Mouse (Mus musculus) embryonic facial prominence, embryonic 11.5 days (tissue): Measurements from ENCODE around the gene Zfp428. TPM values are rescaled to one million over a fixed set of nuclear protein-coding genes. Genes with fewer than 3 reads are reported as not detected.

ENCODE experiments used
- ATAC-seq: fragments of 200-750 bp; cut with Nextera tagmentation; replicated peaks from 2 replicates; pipeline ENCODE4 v1.8.0; 2017; ENCODE audit warnings: low read depth; ENCODE audit not compliant: insufficient number of reproducible peaks, low FRiP score, low TSS enrichment
- DNase-seq: peaks from one replicate; pipeline ENCODE4 v3.0.0-alpha.2; 2015; ENCODE audit warnings: low spot score
- H3K27ac ChIP-seq: fragments of 300-500 bp; sonication (generic); replicated peaks from 2 replicates; pipeline ENCODE4 v1.5.1; 2014; ENCODE audit warnings: mild to moderate bottlenecking, low read depth, low read length, control low read depth
- H3K27me3 ChIP-seq: fragments of 300-500 bp; sonication (generic); 2 replicates; pipeline ENCODE4 v1.6.1; 2014; ENCODE audit warnings: mild to moderate bottlenecking, low read length, moderate library complexity, mixed read lengths; ENCODE audit not compliant: control insufficient read depth, insufficient read depth
- H3K36me3 ChIP-seq: fragments of 300-500 bp; sonication (generic); replicated peaks from 2 replicates; pipeline ENCODE4 v1.6.1; 2014; ENCODE audit warnings: low read depth, mild to moderate bottlenecking, low read length, moderate library complexity, mixed read lengths; ENCODE audit not compliant: control insufficient read depth, insufficient read depth
- H3K4me1 ChIP-seq: fragments of 300-500 bp; sonication (generic); 2 replicates; pipeline ENCODE4 v1.6.1; 2014; ENCODE audit warnings: low read length, mixed read lengths; ENCODE audit not compliant: control insufficient read depth, insufficient read depth
- H3K4me2 ChIP-seq: fragments of 300-500 bp; sonication (generic); 2 replicates; pipeline ENCODE4 v1.6.1; 2014; ENCODE audit warnings: low read depth, mild to moderate bottlenecking, control low read depth, low read length, moderate library complexity
- H3K4me3 ChIP-seq: fragments of 300-500 bp; sonication (generic); 2 replicates; pipeline ENCODE4 v1.5.1; 2014; ENCODE audit warnings: low read depth, low read length, control low read depth
- H3K9ac ChIP-seq: fragments of 300-500 bp; sonication (generic); replicated peaks from 2 replicates; pipeline ENCODE4 v1.6.1; 2014; ENCODE audit warnings: mild to moderate bottlenecking, control low read depth, low read length
- H3K9me3 ChIP-seq: fragments of 300-500 bp; sonication (generic); replicated peaks from 2 replicates; pipeline ENCODE4 v1.6.1; 2016; ENCODE audit warnings: mild to moderate bottlenecking, low read length, inconsistent platforms, mixed read lengths; ENCODE audit not compliant: control insufficient read depth
- WGBS: fragments of 180-500 bp; shearing (Covaris S2); extraction: QIAGEN DNeasy Blood & Tissue Kit; methylation state at CpG from one replicate; pipeline ENCODE4 v1.1.7; 2014; 5-methylcytosine and 5-hydroxymethylcytosine counted together
- polyA plus RNA-seq: library from polyadenylated mRNA; unstranded; fragments of >200 nt; fragmentation: Nextera tagmentation; extraction: Ambion mirVana; gene quantifications from 2 replicates; pipeline ENCODE4 v1.2.1, GENCODE M21; 2014

The Zfp428 gene
- polyA plus RNA-seq, 1 experiment from 2014 or later: 52.5 TPM

GRCm38 (mm10) chr7:24467886-24468285, 38.9 kb upstream of the Zfp428 start:
- DNase-seq: no peak
- WGBS: 87% methylated on average over 5 of the region's 5 CpGs
- Histone ChIP-seq H3K36me3 (no peaks in the 10 kb centered on the region), H3K4me1 (no peaks in the 10 kb centered on the region), H3K9me3 (no peaks in the 10 kb centered on the region), H3K27me3 (no peaks in the 10 kb centered on the region), H3K27ac (no peak overlapping the region), H3K9ac (no peak overlapping the region), H3K4me2 (no peak overlapping the region), H3K4me3 (no peak overlapping the region)
- ATAC-seq: no peak

DNA sequence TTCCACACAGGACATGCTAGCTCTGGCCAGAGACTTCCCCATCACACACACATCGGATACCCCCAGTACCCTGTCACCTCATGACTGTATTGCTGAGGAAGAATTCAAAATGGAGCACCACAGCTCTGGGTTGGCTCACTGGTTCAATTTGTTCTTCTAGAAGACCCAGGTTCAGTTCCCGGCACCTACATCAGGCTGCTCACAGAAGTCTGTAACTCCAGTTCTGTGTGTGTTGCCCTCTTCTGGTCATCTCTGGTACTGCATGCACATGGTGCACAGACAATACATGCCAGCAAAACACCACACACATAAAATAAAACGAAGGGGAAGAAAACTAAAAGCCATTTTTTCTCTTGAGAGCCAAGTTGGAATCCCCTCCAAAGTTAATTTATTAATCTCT, 37.7 kb upstream of the Zfp428 start:
- ATAC-seq (no peak), DNase-seq (peak; percentile 25)
- Histone ChIP-seq H3K4me2 (no peak overlapping the region), H3K36me3 (no peaks in the 10 kb centered on the region), H3K27ac (no peak overlapping the region), H3K9me3 (no peaks in the 10 kb centered on the region), H3K27me3 (no peaks in the 10 kb centered on the region), H3K4me1 (no peaks in the 10 kb centered on the region), H3K4me3 (no peak overlapping the region), H3K9ac (no peak overlapping the region)
- WGBS: 89% methylated on average over 3 of the region's 3 CpGs

GRCm38 (mm10) chr7:24470356-24470755, 36.5 kb upstream of the Zfp428 start:
- H3K36me3 ChIP-seq: no peaks in the 10 kb centered on the region
- no peak for DNase-seq
- WGBS: 90% methylated on average over 7 of the region's 7 CpGs

GRCm38 (mm10) chr7:24472442-24472841, 34.4 kb upstream of the Zfp428 start:
- Histone ChIP-seq H3K9me3 (no peaks in the 10 kb centered on the region), H3K27me3 (no peaks in the 10 kb centered on the region), H3K27ac (no peak overlapping the region), H3K4me1 (no peaks in the 10 kb centered on the region), H3K36me3 (no peaks in the 10 kb centered on the region), H3K4me2 (no peak overlapping the region), H3K9ac (no peak overlapping the region), H3K4me3 (no peak overlapping the region)
- ATAC-seq: no peak
- WGBS: 84% methylated on average over 6 of the region's 6 CpGs
- DNase-seq: no peak

More at GRCm38 (mm10) chr7:24470356-24470755, 36.5 kb upstream of the Zfp428 start:
- Histone ChIP-seq H3K4me1 (no peaks in the 10 kb centered on the region), H3K9me3 (no peaks in the 10 kb centered on the region), H3K4me3 (no peak overlapping the region), H3K4me2 (no peak overlapping the region), H3K9ac (no peak overlapping the region), H3K27ac (no peak overlapping the region), H3K27me3 (no peaks in the 10 kb centered on the region)
- no peak for ATAC-seq

DNA sequence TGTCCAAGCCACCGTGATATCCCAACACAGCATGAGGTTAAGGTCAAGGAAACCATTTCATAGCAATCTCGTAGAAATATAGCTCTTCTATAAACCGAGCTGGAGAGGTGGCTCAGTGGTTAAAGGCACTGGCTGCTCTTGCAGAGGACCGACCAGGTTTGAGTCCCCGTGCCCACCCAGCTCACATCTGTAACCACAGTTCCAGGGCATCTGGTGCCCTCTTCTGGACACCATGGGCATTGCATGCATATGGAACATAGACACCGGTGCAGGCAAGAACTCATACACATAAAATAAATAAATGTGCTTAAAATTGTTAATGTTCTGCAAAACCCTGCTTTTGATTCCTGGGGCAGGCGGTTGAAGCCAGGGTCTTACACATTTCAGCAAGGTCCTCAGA, 33.9 kb upstream of the Zfp428 start:
- Histone ChIP-seq H3K27me3 (no peaks in the 10 kb centered on the region), H3K4me1 (no peaks in the 10 kb centered on the region), H3K4me3 (no peak overlapping the region), H3K4me2 (no peak overlapping the region), H3K27ac (no peak overlapping the region), H3K9me3 (no peaks in the 10 kb centered on the region), H3K9ac (no peak overlapping the region), H3K36me3 (no peaks in the 10 kb centered on the region)
- DNase-seq (peak; percentile 54), ATAC-seq (no peak)
- 78% methylated on average over 7 of the region's 7 CpGs for WGBS

GRCm38 (mm10) chr7:24473913-24474529, 32.8 kb upstream of the Zfp428 start:
- H3K27ac ChIP-seq: no peak overlapping the region
- ATAC-seq (0 out of 2 replicates have a peak, but pooled peaks have one; percentile 30), DNase-seq (peak; percentile 55)
- H3K9me3 ChIP-seq: no peaks in the 10 kb centered on the region
- no peak overlapping the region for H3K4me2 ChIP-seq
- H3K36me3 ChIP-seq: no peaks in the 10 kb centered on the region
- no peak overlapping the region for H3K9ac ChIP-seq
- H3K4me1 ChIP-seq: no peaks in the 10 kb centered on the region
- H3K4me3 ChIP-seq: no peak overlapping the region
- 41% methylated on average over 10 of the region's 10 CpGs for WGBS
- H3K27me3 ChIP-seq: no peaks in the 10 kb centered on the region

DNA sequence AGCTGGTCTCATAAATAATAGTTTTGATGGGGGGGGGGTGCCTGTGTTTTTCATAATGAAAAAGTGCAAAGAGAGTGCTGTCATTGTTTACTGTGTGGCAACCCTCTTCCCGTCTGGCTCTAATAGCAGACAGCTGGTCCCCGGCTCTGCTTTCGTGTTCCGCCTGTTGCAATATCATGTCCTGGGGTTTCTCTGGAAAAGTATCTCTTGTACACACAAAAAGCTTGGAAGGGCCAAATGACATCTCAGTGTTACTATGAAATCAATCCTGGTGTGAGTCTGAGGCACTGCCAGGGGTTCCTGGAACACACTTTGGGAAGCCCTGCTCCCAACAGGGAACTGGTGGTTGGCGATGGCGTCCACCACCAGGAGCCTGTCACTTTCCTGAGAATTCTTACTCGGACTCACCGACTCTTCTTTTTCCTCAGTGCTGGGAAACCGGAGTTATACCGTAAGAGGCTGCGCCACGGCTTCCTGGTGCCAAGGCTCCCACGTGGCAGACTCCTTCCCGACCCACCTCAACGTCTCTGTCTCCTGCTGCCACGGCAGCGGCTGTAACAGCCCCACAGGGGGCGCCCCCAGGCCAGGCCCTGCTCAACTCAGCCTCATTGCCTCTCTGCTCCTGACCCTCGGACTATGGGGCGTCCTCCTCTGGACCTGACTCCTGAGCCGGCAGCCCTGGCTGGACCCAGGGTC, 31.8 kb upstream of the Zfp428 start:
- H3K4me2 ChIP-seq: no peak overlapping the region
- ATAC-seq: no peak
- 26% methylated on average over 21 of the region's 21 CpGs for WGBS
- no peak overlapping the region for H3K9ac ChIP-seq
- no peaks in the 10 kb centered on the region for H3K9me3 ChIP-seq
- H3K36me3 ChIP-seq: no peaks in the 10 kb centered on the region
- no peak overlapping the region for H3K4me3 ChIP-seq
- H3K4me1 ChIP-seq: no peaks in the 10 kb centered on the region
- no peak for DNase-seq
- no peaks in the 10 kb centered on the region for H3K27me3 ChIP-seq
- no peak overlapping the region for H3K27ac ChIP-seq

GRCm38 (mm10) chr7:24476338-24476737, 30.5 kb upstream of the Zfp428 start:
- WGBS: 82% methylated on average over 8 of the region's 8 CpGs
- no peak overlapping the region for H3K9ac ChIP-seq
- DNase-seq (no peak), ATAC-seq (no peak)
- H3K4me3 ChIP-seq: no peak overlapping the region
- no peaks in the 10 kb centered on the region for H3K4me1 ChIP-seq
- H3K4me2 ChIP-seq: no peak overlapping the region
- H3K27me3 ChIP-seq: no peaks in the 10 kb centered on the region
- no peak overlapping the region for H3K27ac ChIP-seq
- no peaks in the 10 kb centered on the region for H3K36me3 ChIP-seq
- H3K9me3 ChIP-seq: no peaks in the 10 kb centered on the region
